Mouse (Mus musculus): ENCODE data around the gene Ttll4.
A peak's percentile ranks its signal among the peaks of the same experiment; 100 is the strongest.

Gene Ttll4

DNA sequence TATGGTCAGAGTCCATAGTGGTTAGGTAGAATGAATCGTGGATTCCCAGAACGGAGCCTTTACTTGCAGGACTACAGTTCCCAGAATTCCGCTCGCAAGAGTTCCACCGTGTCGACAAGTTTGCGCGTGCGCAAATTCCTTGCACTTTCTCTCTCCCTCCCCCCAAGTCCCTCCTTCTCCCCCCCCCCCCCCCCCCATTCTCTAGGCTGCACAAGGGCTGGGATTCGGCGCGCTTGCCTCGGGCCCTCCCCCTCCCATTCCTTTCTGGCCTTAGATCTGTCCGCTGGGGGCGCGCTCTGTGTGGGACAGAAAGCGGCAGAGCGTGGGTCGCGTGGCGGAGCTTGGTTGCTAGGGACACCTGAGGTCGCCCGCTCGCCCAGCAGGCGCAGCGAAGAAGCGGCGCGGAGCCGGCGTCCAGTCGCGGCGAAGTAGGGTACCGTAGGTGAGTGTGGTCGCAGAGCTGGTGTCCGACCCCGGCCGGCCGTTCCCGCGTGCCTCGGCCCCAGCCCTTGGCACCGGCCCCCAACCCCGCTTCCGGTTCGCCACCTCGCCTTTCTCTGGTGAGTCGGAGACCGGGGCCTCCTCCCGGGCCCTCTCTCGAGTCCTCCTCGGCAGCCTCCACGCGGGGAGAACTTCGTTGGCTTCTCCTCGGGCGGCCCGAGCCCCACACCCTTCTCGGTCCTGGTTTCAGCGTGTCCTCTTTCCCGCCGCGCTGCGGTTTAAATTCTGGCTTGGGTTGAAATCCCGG, at the start of gene Ttll4:
Gene Ttll4, plus strand, starts transcription at position 298 of the 748 bp plus-strand sequence.
- peak; percentile 94 for DNase-seq (ENCODE audit: extremely low read depth, insufficient read length, low spot score)

GRCm38 (mm10) chr1:74624183-74624582, 37.4 kb upstream of the Ttll4 start:
- no peak for DNase-seq (ENCODE audit: extremely low read depth, insufficient read length, low spot score)

DNA sequence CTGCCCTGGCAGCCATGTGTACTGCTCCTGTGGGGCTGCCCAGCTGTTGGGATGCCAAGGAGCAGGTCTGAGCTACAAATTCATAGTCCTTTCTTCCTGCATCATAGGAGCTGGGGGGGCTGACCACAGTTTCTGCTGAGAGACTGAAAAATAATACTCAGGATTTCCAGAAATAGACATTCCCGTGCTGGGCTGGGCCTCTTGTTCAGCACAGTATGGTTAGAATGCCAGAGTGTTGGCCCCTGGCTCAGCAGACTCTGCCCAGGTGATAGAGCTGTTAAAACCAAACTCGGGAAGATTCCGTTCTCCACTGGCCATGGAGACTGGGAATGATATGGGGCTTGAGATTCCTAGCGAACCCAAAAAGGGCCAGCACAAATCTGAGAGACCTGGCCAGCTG, 35.5 kb upstream of the Ttll4 start:
- DNase-seq (ENCODE audit: extremely low read depth, insufficient read length, low spot score) = no peak

GRCm38 (mm10) chr1:74628001-74628400, 33.5 kb upstream of the Ttll4 start:
- DNase-seq (ENCODE audit: extremely low read depth, insufficient read length, low spot score) = no peak

DNA sequence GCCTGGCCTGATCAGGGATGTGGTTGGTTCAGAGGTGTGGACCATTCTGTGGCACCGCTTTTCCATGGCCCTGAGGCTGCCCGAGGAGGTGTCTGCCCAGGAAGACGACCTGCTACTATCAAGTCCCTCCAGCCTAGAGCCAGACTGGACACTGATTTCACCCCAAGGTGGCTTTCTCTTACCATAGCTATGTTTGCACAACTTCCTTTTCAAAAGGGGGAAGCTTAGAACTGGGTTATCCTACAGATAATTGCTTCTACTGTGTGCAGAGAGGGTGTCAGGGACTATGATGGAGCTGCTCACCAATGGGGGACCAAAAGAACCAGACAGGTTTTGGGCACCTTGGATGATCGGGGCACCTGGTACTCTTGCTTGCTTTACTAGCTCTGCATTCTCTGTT, 28.8 kb upstream of the Ttll4 start:
- DNase-seq (ENCODE audit: extremely low read depth, insufficient read length, low spot score) = no peak

DNA sequence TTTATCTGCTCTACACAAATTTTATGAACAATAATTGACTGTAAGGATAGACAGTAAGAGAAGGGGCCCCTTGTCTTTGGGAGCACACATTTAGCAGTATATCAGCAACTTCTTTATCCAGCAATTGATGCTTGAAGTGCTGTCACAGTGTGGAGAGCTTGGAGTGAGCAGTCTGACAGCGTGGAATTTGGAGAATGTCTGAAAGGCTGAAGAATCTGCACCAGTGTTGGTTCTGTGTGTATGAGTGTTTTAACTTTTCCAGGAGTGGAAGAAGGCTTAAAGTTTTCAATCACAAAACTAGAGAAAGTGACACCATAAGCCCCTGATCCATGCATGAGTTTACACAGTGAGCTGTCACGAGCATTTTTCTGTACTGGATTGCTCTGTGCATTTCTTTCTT, 18.0 kb upstream of the Ttll4 start:
- DNase-seq (ENCODE audit: extremely low read depth, insufficient read length, low spot score) = no peak

- no peak for DNase-seq (ENCODE audit: extremely low read depth, insufficient read length, low spot score)
Measured at GRCm38 (mm10) chr1:74643926-74644325, 17.6 kb upstream of the Ttll4 start.

DNA sequence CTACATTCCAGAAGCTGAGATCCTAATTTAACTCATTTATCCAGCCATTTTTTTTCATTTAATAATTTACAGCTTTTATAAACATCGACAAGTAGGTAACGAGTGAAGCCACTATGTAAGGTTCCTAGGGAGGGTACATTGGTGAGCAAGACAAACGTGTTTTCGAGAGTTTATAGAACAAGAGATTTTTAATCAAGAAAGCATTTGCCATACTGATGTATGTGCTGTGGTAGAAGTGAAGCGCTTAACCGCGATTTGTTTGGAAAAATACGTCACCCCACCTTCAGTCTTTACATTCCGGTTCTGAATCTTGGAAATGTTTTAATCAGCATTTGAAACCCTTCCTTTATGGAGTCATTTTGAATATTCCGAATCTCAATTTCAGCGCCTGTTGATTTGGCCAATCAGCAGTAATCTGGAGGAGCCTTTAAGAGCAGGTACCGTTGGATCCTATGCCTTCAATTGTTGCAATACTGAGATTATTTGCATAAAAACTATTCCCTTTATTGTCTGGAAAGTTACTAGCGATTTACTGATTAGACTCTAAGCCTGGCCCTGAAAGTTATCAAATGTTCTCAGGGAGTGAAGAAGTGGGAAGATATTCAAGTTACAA, 814 bp downstream of the Ttll4 start:
- DNase-seq (ENCODE audit: extremely low read depth, insufficient read length, low spot score) = no peak

- no peak for DNase-seq (ENCODE audit: extremely low read depth, insufficient read length, low spot score)
Measured at GRCm38 (mm10) chr1:74665153-74665552, 3.6 kb downstream of the Ttll4 start.

DNA sequence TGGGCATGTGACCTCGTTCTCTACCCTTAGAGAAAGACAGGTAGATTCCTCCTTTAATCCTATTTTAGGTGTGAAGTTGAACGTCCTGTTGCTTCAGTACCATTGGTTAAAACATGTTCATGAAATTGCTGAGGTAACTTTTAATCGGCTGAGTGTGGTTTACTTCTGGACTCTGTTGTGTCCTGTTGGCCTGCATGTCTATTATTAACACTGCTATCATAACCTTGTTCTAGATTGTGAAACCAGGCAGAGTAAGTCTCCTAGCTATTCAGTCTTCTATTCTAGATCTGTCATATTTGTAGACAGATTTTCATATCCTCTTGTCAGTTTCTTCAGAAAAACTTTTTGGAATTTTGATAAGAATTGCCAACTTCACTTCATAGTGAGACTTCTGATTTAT, 6.8 kb downstream of the Ttll4 start:
- no peak for DNase-seq (ENCODE audit: extremely low read depth, insufficient read length, low spot score)

DNA sequence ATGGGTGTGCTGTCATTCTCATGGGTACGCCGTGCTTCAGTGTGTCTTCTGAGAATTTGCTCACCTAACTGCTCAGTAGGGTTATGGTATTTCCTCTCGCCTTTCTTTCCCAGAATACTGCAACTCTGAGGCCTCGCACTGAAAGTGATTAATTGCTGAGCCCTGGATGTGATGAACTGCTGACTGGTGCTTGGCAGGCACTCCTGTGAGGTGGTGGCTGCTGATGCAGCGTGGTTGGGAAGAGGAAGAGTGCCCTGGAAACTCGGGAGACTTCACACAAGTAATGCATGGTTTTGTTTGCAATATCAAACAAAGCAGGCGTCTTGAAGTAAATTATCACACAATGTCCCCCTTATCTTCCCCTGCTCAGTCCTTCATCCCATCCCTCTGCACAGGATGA, 11.2 kb downstream of the Ttll4 start:
- DNase-seq (ENCODE audit: extremely low read depth, insufficient read length, low spot score) = no peak

DNA sequence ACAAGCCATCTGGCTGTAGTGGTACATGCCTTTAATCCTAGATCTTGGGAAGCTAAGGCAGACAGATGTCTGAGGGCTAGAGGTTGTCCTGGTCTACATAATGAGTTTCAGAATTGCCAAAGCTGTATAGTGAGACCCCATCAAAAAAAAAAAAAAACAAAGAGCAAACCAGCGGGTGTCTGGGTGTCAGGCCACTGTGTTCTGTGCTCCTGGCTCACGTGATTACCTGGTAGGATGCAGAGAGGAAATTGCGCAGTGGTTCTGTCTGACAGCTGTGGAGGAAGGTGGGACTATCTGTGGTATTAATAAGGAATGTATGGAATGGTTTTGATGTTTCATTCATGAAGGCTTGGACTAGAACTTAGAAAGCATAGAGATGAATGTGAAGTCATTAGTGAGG, 15.3 kb downstream of the Ttll4 start:
- no peak for DNase-seq (ENCODE audit: extremely low read depth, insufficient read length, low spot score)

GRCm38 (mm10) chr1:74677843-74678242, 16.3 kb downstream of the Ttll4 start:
- DNase-seq (ENCODE audit: extremely low read depth, insufficient read length, low spot score) = no peak

DNA sequence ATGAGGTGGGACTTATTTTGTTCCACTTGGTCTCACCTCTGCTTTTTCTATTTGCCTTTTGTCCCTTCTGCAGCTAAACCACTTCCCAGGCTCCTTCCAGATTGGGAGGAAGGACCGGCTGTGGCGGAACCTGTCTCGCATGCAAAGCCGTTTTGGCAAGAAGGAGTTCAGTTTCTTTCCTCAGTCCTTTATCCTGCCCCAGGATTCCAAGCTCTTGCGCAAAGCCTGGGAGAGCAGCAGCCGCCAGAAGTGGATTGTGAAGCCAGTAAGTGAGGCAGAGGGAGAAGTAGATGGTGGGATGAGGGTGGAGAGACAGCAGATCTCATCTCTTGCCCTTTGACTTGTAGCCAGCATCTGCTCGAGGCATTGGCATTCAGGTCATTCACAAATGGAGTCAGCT, 25.6 kb downstream of the Ttll4 start:
- no peak for DNase-seq (ENCODE audit: extremely low read depth, insufficient read length, low spot score)

- no peak for DNase-seq (ENCODE audit: extremely low read depth, insufficient read length, low spot score)
Measured at GRCm38 (mm10) chr1:74693891-74694583, 32.5 kb downstream of the Ttll4 start.

DNA sequence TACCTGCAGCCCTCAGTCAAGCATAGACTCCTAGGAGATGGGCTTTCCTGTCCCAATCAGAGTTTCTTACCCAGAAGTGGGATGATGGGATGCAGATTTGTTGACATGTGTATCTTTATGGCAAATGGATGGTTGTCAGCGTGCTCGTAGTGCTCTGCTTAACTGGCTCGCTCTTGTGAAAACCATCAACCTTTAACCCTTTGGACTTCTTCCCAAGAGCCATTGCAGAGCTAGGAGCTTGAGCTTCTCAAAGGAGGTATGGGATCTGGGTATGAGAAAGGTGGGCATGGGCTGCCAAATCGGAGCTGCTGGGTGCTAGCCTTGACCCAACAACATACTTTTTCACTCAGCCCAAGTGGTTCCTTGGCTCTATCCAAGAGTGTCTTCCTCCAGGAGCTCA, 34.3 kb downstream of the Ttll4 start:
- DNase-seq (ENCODE audit: extremely low read depth, insufficient read length, low spot score) = no peak

DNA sequence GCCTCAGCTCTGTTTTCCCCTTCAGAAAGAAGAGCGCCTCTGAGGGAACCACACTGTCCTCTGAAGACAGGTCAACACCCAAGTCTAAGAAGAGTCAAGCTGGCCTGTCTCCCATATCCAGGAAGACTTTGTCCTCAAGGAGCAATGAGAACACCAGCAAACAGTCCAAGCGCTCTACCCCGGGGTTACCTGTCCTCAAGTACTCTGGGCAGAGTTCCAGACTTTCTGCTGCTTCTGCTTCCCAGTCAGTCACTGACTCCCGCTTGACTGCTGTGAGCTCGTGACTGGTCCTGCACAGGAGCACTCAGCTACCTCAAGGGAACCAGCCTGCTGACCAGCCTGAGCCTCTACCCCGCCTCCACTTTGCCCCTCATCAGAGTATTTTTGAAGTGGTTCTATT, 35.9 kb downstream of the Ttll4 start:
- no peak for DNase-seq (ENCODE audit: extremely low read depth, insufficient read length, low spot score)

DNA sequence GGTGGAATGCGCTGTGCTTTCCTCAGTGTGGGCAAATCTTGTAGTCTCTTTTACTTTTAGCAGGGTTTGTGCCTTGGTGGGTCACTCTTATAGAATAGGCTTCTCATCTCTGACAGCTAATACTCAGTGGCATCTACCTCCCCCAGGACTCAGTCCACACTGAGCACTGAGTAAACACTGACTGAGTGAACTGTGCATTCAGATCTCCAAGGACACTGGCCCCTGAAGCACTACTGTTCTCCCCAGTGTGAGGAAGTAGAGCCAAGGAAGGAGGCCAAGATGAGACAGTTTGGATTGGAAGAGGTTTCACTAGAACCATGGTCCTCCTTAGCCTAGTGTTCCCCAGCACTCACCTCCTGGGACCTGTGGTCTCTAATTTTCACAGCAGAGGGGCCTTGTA, 36.8 kb downstream of the Ttll4 start:
- no peak for DNase-seq (ENCODE audit: extremely low read depth, insufficient read length, low spot score)

- DNase-seq (ENCODE audit: extremely low read depth, insufficient read length, low spot score) = no peak
Measured at GRCm38 (mm10) chr1:74698791-74699190, 37.2 kb downstream of the Ttll4 start.

DNA sequence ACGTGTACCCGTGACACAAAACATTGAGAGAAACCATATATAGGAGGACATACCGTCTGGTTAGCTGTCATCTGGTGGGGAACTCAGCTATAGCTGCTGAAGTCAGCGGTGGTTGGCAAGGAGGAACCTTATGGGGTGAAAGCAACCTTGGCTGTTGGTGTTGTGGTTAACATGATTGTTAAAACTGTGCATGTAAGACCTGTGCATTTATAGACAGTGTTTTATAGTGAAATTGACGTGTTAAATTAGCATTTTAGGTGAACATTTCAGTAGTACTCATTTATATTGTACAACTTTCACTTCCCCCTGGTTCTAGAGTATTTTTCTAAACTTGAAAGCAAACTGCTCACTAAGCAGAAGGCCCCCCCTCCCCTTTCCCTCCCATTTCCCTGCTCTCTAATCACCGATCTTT, 40.6 kb downstream of the Ttll4 start:
- DNase-seq (ENCODE audit: extremely low read depth, insufficient read length, low spot score) = no peak

DNA sequence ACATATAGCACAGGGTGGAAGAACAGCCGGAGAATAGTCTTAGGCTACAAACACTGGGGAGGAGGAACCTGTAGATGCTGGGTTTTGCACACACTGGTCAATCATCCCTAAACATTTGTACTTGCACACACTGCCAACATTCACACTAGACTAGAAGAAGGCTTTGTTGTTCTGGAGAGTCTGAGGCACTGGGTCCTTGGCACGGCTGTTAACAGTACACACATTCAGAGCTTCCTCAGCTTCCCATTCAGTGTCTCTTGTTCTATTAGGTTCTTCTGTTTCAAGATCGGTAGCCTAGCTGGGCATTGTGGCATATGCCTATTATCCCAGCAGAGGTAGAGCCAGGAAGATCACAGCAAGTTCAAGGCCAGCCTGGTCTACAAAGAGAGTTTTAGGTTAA, 42.6 kb downstream of the Ttll4 start:
- DNase-seq (ENCODE audit: extremely low read depth, insufficient read length, low spot score) = no peak

DNA sequence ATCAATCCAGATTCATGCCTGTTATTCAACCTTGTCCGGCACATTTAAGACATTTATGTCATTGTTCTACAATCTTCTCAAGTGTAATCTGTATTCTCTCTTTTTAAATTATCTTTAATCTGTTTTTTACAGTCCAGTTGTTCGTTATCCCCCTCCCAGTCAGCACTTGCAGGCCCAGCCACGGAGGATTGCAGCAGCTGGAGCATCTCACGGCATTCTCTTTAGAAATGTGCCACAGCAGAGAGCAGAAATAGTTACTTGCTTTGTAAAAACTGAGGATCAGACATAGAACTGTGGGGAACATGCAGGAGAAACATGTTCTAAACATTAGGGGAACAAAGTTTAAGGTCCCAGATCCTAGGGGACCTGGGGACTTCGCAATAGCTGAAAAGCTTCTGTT, 43.5 kb downstream of the Ttll4 start:
- no peak for DNase-seq (ENCODE audit: extremely low read depth, insufficient read length, low spot score)
